Mouse (Mus musculus): ENCODE data around the gene Stim1.

DNA sequence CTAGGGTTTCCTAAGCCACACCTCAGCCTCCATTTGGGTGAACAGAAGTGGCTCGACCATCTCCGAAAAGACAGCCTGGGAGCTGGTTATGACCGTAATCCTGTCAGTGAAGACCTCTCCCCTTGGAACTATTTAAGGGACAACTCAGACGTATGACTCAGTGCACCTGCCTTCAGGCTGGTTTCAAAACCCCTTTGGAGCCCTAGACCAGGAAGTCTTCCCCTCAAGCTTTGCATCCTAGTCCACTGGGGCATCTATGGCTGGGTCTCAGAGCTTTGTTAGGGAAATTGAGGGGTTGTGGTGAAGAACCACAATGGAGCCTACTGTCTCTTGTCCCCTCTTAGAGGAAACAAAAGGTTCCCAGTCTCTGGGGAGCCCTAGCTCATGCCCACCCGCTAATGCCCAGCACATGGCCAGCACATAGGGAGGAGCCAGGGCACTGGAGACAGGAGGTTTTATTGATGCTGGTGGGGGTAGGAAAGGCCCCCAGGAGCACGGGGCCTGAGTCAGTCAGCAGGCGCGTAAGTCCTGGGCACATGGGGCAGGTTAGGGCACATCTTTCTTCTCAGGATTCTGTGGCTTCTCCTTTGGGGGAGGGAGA, 28.8 kb upstream of the Stim1 start:
- TF ChIP-seq CTCF (conservative IDR thresholded peaks at IDR 0.05 in 1 of 2, IDR thresholded peaks at IDR 0.05 in 1 of 2; ENCODE audit: low read depth in 2 of 2, low read length in 2 of 2), result no peak
- TF ChIP-seq MAX (IDR thresholded peaks at IDR 0.05; ENCODE audit: low read length), result no peak
- TF ChIP-seq EP300 (IDR thresholded peaks at IDR 0.05; ENCODE audit: low read length), result peak; percentile 87
- no peak for TF ChIP-seq USF2 (conservative IDR thresholded peaks at IDR 0.05; ENCODE audit: low read depth, low read length)
- TF ChIP-seq MAFK (IDR thresholded peaks at IDR 0.05; ENCODE audit: insufficient replicate concordance, low read length), result peak; percentile 95
- no peak for TF ChIP-seq ZKSCAN1 (IDR thresholded peaks at IDR 0.05; ENCODE audit: borderline replicate concordance, low read depth, low read length)
- TF ChIP-seq POLR2A (IDR thresholded peaks at IDR 0.05; ENCODE audit: low read depth, low read length), result 0 out of 2 replicates have a peak, but pooled peaks have one; percentile 10
- no peak for TF ChIP-seq UBTF (IDR thresholded peaks at IDR 0.05; ENCODE audit: low read depth, low read length)
- peak; percentile 76 for TF ChIP-seq RCOR1 (conservative IDR thresholded peaks at IDR 0.05; ENCODE audit: low read depth, low read length)
- TF ChIP-seq SIN3A (IDR thresholded peaks at IDR 0.05; ENCODE audit: low read length), result peak; percentile 42; the same call in 1 of the 2 replicates
- TF ChIP-seq SMC3 (IDR thresholded peaks at IDR 0.05; ENCODE audit: low read depth, low read length), result no peak

All from CH12.LX (cell line).